Mouse (Mus musculus) cerebellum, adult 9-10 months (tissue): ENCODE measurements at regions not wholly inside any gene's neighbourhood (a gene's known extent, or its start where the extent isn't known, plus 50 kb on each side); places are given as distances from the start of the nearest gene placed in this dataset.

Experiments used
- DNase-seq: peaks from one replicate; pipeline ENCODE4 v3.0.0; 2022

DNA sequence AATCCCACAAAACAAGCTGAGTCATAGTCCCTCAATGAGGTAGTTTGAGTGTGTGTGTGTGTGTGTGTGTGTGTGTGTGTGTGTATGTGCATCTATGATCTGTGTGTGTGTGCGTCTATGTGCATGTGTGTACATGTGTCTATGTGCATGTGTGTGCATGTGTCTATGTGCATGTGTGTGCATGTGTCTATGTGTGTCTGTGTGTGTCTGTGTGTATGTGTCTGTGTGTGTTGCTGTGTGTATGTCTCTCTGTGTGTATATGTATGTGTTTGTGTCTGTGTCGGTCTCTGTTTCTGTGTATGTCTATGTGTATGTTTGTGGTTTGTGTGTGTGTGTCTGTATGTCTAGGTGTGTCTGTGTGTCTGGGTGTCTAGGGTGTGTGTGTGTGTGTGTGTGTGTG is 309.1 kb upstream of the Brinp3 start:
- DNase-seq: no peak

DNA sequence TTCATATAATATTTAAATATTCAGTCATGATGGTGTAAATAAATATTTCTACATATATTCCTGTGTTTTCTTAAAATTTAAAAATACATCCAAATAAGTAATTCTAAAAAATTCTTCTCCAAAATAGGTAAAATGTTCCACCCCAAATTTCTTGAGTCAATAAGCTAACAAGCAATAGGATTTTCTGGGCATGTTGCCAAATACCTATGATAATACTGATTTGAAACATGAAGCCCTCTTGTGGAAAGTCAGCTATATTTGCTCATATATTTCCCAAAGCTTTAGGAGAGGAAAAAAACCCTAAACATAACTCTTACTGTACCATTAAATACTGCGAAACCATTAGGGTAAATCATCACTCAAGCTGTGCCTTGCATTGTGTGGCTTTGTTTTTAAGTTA is 282.9 kb upstream of the Brinp3 start:
- DNase-seq: peak; percentile 13

DNA sequence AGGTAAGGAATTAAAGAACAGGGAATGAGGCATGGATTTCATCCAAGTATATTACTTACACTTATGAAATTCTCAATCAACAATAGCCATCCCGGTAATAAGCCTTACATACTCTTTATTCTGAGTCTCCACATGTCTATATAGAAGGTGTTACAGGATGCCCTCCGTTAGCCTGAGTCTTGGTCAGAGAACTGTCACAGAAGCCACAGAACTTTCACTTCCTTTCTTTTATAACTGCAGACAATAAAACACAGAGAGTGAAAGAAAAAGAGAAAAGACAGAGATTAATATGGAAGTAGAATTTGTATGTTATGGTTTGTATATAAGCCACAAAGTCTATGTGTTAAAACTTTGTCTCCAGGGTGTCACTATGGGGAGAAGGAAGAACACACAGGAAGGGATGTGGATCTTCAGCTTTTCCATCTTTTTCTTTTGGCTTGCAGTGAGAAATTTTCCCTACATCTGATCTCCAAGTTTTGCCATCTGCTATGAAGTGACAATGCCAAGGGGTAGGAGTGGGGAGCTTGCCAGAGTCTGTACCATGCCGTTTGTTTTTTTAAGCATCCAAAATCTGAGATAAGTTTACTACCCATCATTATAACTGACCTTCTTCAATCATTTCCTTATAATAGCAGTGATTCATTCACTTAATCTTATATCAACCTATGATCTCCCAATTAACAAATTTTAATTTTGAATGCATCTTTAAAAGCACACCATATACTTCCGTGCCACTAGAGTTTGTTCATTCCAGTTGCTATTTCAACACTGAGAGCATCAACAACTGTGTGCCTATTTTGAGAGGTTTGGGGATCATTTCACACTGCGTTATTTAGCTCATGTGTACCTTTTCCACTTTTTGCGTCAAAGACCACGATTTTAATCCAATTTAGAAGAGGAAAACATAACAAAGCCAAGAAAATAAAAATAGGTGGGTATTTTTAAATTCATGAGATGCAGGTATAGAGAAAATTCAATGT is 262.8 kb upstream of the Brinp3 start:
- peak; percentile 84 for DNase-seq

DNA sequence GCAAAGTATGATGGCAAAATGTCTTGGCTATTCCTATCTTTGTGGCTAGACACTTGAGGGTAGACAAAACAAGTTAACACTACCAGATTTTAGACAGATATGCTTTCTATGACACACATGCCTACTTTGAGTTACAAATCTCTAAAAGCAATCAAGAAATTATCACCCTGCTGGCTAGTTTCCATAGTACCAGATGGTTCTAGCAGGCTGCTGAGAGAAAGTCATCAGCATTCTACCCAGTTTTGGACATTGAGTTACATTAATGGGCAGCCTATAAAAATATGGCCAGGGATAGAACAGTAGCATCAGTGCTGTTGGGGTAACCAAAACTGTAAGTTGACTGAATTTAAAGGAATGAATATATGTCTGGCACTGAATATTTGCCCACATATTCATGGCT is 234.2 kb upstream of the Brinp3 start:
- DNase-seq: peak; percentile 82

DNA sequence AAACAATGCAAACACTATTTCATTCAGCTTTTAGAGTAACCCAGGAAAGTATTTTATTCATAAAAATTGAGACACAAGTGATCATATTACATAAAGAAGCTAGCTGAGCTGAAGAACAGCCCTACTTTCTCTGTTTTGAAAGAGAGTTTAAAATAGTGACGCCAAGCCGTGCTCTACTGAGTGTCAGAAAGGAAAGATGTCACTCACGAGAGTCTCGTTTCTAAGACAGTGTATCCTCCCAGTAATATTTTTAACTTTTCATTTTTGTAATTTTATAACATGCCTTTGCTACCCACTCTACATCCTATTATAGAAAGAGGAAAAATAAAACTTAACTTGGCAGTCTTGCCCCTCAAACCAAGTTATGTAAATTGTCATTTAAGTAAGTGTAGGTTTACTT is 195.5 kb upstream of the Brinp3 start:
- no peak for DNase-seq

DNA sequence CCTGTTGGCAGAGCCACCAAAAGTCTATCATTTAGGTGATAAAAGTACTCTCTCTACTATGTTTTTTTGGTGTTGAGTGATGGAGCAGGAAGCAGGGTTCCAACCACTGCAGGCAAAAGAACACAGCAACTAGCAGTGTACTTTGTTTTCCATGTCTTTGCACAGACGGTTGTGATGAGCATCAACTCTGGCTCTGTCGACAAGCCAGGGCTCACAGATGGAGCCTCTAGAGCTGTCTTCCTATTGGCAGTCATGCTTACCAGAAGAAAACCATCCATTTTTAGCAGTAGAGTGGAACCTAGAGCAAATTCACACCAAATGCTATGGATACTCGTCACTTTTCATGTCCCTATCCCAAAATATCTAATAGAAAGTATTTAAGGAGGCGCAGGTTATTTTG is 182.0 kb upstream of the Brinp3 start:
- peak; percentile 1 for DNase-seq

DNA sequence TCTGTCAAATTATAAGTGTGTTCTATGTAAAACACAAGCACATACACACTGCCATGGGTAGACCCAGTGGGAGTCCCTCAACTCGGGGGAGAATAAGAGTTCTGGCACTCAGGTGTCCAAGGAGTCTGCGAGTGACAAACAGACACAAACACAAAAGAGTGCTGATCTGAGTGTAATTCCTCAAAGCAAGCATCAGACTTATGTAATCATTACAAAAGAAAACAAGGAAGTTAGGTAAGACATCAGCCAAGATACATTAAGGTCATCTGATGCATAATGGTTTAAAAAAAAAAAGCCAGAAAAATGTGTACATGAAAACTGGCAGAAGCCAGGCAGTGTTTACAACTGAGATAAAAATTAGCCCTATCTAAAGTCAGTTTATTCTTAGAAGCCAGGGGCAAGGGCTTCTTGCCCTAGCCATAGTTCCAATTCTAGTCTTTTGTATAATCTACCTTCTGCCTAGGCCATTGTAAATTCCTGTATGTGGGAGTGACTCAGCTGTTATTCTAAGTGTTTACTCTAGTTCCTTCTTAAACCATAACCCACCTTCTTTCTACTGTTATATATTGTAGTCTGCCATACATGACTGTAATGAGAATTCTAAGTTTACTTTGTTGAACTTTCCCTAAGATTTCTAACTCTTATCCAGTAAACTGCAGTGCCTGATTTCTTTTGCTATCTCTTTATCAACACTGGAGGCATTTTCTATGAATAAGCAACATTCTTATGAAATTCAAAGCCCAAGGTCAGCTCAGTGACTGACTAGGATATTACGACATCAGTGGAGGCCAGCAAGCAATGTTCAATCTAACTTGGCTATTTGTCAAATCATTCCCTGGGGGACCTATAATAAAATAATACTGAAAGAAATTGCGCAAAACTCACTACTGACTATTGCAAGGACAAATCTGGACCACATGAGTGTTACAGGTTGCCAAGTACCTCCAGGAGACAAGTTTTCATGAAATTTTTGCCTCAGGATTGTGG is 178.1 kb upstream of the Brinp3 start:
- DNase-seq: no peak

DNA sequence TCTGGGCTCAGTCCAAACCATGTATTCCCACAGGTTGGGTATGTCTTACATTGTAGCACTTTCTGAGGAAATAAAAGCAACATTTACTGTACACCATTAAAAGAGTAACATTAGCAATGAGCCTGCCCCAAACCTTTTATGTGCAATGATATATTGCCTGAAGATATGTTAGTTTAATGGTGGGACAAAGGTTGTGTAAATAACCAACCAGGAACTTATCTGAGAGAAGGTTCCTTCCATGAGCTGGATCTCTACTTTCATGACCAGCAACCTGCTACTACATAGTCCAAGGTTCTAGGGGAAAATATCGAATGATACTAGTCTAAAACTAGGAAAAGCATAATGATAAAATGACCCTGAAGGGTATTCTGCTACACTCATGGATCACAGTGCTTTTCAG is 172.5 kb upstream of the Brinp3 start:
- DNase-seq: no peak

DNA sequence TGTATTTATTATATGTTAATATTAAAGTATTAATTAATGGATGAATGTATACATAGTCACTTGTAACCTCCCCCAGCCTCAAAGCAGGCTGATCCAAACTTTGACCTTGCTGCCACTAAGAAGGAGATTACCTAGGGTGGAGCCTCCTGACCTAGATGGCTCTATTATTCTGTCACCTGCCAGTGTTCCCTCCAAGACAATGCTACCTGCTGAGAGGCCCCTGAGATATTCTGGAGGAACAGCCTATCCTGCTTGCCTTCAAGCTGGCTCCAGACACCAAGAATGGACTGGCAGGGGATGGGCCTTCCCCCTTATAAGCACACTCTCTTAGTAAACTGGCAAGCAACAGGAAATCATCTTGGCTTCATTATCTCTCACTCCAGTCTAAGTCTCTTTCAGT is 171.7 kb upstream of the Brinp3 start:
- no peak for DNase-seq

DNA sequence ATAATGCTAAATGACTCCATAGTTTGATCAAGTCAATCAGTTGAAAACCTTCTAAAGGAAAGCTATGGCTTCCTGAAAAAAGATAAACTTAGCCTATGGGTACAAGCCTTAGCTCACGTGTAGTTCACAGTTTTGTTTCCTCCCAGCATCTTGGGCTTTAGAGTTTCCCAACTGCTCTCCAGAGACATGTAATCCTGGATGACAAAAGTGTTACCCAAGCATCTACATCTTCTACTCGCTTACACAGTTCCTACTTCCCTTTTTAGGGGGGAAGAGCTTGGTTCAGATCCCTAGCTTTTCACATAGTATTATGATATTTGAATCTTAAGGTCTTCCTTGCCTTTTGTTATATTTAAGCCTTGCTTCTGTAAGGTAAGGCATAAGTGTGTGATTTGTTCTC is 157.5 kb upstream of the Brinp3 start:
- no peak for DNase-seq

DNA sequence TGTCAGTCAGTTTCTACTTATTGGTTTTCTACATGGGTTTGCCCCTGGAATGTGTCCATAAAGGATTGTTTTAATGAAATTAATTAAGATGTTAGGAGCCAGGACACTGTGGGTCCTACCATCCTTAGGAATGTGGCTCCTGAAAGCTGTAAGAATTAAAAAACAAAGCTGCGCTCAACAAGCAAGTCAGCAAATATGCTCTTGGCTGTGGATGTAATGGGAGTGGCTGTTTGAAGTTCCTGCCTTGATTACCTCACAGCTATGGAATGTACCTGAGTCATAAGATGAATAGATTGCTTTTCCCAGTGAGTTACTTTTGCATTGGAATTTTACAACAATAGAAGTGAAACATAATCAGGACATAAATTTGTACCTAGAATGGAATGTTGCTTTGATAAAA is 137.6 kb upstream of the Brinp3 start:
- no peak for DNase-seq

DNA sequence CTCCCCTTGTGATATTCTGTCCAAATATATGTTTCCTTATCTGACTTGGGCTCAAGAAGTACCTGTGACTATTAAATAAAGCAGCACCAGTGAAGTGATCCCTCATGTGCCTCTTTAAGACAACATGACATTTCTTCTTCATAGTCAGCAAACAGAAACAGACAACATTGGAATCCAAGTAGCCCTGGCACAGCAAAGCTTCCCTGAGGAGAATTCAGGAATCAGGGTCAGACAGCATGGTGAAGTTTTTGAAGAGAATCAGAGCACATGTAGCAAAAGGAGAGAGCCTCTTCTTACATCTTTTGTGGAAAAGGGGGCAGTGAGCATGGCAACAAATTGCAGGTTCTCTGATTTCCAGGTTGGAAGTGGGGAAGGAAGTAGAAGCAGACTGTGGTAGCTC is 136.3 kb upstream of the Brinp3 start:
- no peak for DNase-seq

DNA sequence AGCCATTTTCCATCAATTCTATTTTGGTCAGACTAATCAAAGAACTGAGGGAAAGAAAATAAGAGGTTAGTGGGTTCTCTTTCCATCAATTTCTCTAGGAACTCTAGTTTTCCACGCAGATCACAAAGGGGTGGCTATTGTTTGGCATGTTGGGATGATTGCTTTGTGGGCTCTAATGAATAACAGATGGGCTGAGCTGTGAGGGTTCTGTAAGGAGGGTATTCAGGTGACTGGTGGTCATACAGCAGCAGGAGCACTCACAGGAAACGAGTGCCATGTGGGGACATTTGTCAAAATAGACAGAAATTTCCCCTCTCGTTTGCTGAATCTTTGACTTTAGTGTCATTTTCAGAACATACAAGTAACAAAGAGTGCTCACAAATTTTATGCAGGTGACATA is 134.9 kb upstream of the Brinp3 start:
- DNase-seq: peak; percentile 8

DNA sequence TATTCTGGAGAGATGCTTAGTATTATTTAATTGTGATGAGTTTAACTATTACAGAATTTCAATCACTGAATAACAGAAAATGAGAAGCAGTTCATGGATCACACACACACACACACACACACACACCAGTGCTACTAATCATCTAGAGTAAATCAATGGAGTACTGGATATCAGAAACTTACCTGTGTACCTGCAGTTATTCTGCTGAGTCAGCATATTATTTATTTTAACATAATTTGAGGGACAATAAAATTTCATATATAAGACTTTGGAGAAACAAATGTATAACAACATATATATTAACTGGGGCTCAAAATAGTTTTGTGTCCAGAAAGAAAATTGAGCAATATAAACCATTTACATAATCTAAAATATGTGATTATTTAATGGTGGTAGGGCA is 134.4 kb upstream of the Brinp3 start:
- no peak for DNase-seq

DNA sequence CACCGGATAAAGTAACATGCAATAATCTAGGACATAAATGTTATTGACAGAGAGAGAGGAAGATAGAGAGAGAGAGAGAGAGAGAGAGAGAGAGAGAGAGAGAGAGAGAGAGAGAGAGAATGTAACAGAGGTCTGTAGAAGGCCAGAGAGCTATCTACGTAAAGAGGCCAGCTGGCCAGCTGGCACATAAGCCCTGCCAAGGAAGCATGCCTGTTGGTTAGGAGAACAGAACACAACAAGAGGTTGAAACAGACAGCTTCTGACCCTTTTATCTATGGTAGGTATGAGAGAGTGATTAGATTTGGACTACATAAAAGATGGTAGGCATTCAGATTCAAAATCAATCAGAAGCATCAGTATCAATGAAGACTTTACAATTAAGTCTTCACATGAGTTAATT is 130.8 kb upstream of the Brinp3 start:
- DNase-seq: peak; percentile 31
